Mouse (Mus musculus) large intestine, adult 2 months (tissue): ENCODE data around the gene Ogfod3. TPM values are rescaled to one million over a fixed set of nuclear protein-coding genes. Genes with fewer than 3 reads are reported as not detected.

ENCODE experiments used
- DNase-seq: peaks from one replicate; pipeline ENCODE4 v3.0.0-alpha.2; 2012; ENCODE audit warnings: low read depth, low spot score
- whole genome bisulfite sequencing: fragments of 180-500 bp; shearing (Covaris S2); methylation state at CpG from one replicate; pipeline ENCODE4 v1.1.7; 2018; 5-methylcytosine and 5-hydroxymethylcytosine counted together
- polyA plus RNA-seq: library from polyadenylated mRNA; depleted of rRNA; stranded (reverse); fragments of >200 nt; gene quantifications from 2 replicates; pipeline ENCODE4 v1.2.3, GENCODE M21; 2012

Gene Ogfod3
- polyA plus RNA-seq, 1 experiment: 11.7 TPM

- WGBS: 32% methylated on average over 11 of the region's 11 CpGs
- DNase-seq: peak; percentile 35
Measured at GRCm38 (mm10) chr11:121201436-121202198, 2.9 kb downstream of the Ogfod3 start.

DNA sequence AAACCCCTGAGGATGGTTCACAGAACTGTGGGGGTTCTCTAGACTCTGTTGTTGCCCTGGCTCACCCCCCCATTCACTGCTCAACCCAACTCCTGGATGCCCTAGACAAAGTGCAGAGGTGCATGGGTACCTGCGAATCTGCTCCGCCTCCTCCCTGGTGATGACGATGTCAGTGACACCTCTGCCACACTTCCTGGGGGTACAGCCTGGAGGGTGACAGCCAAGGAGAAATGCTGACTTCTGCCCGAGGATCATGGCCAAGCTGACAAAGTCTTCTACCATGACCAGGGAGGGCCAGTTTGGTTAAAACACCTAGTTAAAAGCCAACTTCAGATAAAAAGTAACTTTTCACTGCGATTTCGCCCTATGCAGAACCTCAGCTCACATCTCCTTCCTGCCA, 3.7 kb downstream of the Ogfod3 start:
- 96% methylated on average over 6 of the region's 6 CpGs for WGBS
- no peak for DNase-seq

- DNase-seq: no peak
- WGBS: 75% methylated on average over 4 of the region's 4 CpGs
Measured at GRCm38 (mm10) chr11:121199851-121200250, 4.7 kb downstream of the Ogfod3 start.

DNA sequence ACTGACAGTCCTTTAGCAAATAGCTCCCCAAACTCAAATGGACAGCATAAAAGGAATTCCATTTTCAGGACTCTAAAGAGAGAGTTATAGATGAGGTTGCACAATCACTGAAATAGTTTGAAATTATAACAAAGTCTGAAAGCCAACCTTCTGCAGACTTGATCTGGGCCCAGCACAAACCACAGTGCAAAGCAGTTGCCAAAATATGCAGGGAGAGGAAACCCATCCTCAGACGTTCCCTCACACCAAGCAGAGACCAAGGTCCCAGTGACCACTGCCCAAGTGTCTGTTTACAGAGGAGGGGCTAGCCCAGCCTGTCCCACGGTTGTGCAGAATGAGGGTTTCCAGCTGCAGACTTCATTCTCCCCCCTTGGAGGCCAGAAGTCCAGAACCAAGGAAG, 5.9 kb downstream of the Ogfod3 start:
- WGBS: 49% methylated on average over 2 of the region's 2 CpGs
- no peak for DNase-seq

- no peak for DNase-seq
- 79% methylated on average over 3 of the region's 3 CpGs for WGBS
Measured at GRCm38 (mm10) chr11:121193415-121193814, 11.1 kb downstream of the Ogfod3 start.

DNA sequence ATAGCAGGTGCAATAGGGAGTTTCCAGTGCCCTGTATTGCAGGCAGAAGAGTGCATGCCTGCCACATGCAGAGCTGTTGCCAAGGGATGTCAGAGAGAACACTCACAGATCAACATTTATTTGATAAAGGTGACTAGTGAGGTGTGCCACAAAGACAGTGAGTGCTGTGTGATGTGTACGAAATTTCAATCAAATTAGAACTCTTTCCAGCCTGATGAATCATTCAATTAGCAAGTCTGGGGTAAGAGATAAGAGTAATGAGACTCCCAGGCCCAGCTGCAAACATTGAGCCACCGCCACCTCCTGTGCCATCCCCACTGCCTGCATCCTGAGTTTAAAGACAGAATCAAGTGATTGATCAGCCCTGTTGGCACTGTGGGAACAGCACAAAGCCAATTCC, 11.8 kb downstream of the Ogfod3 start:
- WGBS: 80% methylated on average over 2 of the region's 2 CpGs
- no peak for DNase-seq

DNA sequence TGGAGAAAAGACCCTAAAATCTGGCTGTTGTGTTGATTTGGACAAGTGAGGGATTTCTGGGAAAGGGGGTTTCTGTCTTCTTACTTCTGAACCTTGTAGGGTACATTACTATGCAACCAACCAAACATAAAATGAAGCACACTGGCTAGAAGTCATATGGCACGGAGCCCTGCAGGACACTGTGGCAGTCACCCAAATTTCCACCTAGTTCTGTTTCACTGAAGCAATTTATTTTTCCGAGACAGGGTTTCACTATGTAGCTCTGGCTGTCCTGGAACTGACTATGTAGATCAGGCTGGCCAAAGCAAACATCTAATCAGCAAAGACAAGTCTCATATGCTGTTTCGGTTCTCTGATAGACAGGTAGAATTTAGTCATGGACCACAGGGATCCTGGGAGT, 14.8 kb downstream of the Ogfod3 start:
- no peak for DNase-seq
- WGBS: 80% methylated on average over 3 of the region's 3 CpGs

GRCm38 (mm10) chr11:121176285-121177270, 27.9 kb downstream of the Ogfod3 start:
- peak; percentile 44 for DNase-seq
- WGBS: 55% methylated on average over 12 of the region's 12 CpGs

- no peak for DNase-seq
- 66% methylated on average over 3 of the region's 3 CpGs for WGBS
Measured at GRCm38 (mm10) chr11:121174234-121174633, 30.3 kb downstream of the Ogfod3 start.

DNA sequence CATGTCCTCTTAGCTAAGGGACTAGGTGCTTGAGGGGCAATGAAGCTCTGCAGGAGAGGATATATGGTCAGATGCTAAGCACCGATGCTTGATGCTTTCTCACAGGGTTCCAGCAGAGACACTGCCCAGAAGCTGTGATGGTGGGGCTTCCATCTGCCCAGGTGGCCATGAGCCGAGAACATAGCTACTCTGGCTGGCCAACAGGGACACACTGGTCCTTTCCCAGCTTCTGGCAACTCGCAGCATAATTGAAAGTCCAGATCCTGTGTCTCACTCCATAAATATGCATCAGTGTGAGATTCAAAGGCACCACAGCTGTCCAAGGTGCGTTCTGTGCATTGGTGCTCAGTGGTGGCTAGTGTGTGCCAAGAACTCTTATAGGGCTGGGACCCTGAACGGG, 31.3 kb downstream of the Ogfod3 start:
- no peak for DNase-seq
- 81% methylated on average over 5 of the region's 5 CpGs for WGBS

GRCm38 (mm10) chr11:121163751-121164150, 40.8 kb downstream of the Ogfod3 start:
- DNase-seq: no peak
- 79% methylated on average over 4 of the region's 4 CpGs for WGBS

- no peak for DNase-seq
- WGBS: 93% methylated on average over 26 of the region's 26 CpGs
Measured at GRCm38 (mm10) chr11:121160636-121161346, 43.7 kb downstream of the Ogfod3 start.

DNA sequence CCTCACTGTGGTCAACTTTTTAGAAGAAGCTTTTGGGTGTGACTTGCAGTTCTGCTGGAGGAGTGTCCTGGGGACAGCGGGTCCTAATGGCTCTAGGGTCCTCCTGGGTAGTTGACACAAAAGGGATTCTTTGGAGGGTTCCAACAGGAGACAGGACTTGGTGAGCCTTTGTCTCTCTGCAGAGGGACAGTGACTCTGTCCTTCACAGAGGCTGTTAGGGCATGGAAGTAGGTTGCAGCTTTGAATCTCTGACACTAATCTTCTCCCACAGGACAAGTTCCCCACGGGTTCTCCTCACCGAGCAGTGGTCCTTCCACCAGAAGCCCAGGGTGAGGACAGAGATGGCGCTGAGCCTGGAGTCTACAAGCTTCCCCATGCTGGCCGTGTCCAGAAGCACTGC, 44.5 kb downstream of the Ogfod3 start, which contains the start of gene Uts2r:
Uts2r (plus strand) TSS at position 301 of the 400 bp plus-strand sequence.
- DNase-seq: no peak
- WGBS: 86% methylated on average over 5 of the region's 5 CpGs

- DNase-seq: no peak
Measured at GRCm38 (mm10) chr11:121156411-121156891, 48.1 kb downstream of the Ogfod3 start.

DNA sequence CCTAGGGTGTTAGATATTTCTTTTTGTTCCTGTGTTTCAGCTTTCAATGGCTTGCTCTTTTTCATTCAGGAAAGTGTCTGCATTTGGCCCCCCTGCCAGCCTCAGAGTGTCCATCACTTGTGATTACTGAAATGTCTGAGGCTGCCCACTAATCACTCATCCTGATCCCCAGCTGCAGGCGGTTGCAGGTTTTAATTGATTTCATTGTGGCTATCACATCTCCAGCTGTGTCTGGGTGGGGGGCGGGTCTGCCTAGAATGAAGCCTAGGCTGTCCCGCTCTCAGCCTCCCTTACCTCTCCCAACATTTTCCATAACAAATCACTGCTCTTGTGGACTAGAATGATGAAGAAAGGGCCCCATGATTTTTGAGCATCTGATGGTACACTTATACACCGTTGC, 50.3 kb downstream of the Ogfod3 start:
- DNase-seq: no peak
- WGBS: 82% methylated on average over 4 of the region's 4 CpGs

More at GRCm38 (mm10) chr11:121156411-121156891, 48.1 kb downstream of the Ogfod3 start:
- 2% methylated on average over 45 of the region's 45 CpGs for WGBS

- WGBS: 77% methylated on average over 3 of the region's 3 CpGs
- no peak for DNase-seq
Measured at GRCm38 (mm10) chr11:121148193-121148592, 56.3 kb downstream of the Ogfod3 start.

- 94% methylated on average over 22 of the region's 22 CpGs for WGBS
- no peak for DNase-seq
Measured at GRCm38 (mm10) chr11:121145865-121146264, 58.6 kb downstream of the Ogfod3 start, which contains the start of gene Tex19.1. TSS of gene Tex19.1 (plus strand) at chr11:121146143.

GRCm38 (mm10) chr11:121143325-121144015, 61.0 kb downstream of the Ogfod3 start:
- 48% methylated on average over 9 of the region's 9 CpGs for WGBS
- DNase-seq: no peak

GRCm38 (mm10) chr11:121138732-121139131, 65.8 kb downstream of the Ogfod3 start:
- no peak for DNase-seq
- 21% methylated on average over 6 of the region's 6 CpGs for WGBS
